In the genomic region with DNA sequence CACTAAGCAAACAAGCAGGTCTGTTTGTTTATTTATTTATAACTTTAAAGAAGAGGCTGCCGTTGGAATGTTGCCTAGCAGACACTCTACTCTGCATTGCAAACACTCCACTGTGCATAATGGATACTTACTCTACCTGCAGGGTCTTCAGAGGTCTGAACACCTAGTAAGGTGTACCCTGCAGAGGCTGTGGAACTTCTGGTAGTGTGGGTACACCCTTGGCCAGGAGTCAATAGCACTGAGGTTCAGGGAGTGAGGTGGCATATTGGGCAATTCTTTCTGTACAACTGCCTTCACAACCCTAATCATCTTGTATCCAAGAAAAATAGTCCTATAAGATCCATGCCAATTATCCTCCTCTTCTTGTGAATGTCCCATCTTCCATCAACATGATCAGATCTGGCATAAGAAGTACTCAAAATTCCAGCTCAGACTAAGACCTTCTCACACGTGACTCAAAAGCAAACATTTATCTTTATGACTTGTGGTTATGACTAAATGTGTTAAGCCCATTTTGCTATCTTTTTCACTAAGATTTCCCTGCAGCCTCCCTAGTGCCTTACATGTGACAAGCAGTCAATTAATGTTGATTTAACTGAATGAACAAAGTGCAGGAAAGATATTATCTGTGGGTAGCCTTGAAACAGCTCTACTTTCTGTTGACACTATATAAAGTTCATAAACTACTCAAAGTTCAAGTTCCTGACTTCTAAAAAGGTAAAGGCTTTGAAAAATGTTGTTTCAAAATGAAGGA, we compare ENCODE assay signal across 23 mouse cellular contexts.
A peak's percentile ranks its signal among the peaks of the same experiment; 100 is the strongest.
DNase-seq lines count a peak whose midpoint lies in the region; ATAC-seq lines count a peak whose summit lies in the region.
"Had no signal": no experiment of that assay in that cellular context is flagged by ENCODE, and none has a peak within 500 bp of the region (broad histone marks: within the 10 kb centered on the region; RNA-seq: fewer than 3 reads in every experiment).

No protein-coding gene starts in this region.

- no peak overlapping the region for H3K9ac ChIP-seq in embryonic facial prominence, embryonic 14.5 days (ENCODE audit: low read depth, low read length)
- H3K9ac ChIP-seq in intestine, embryonic 16.5 days (ENCODE audit: low read depth, low read length) = no peak overlapping the region
- no peak overlapping the region for H3K9ac ChIP-seq in stomach, embryonic 16.5 days (ENCODE audit: low read length)
- H3K9ac ChIP-seq: embryonic facial prominence, embryonic 12.5 days; forebrain, embryonic 13.5 days; forebrain, postnatal 0 days; heart, embryonic 15.5 days; hindbrain, embryonic 15.5 days had no signal

- H3K27me3 ChIP-seq in embryonic facial prominence, embryonic 14.5 days (replicated peaks; ENCODE audit: control insufficient read depth, insufficient read depth, low read length) = no peaks in the 10 kb centered on the region
- no peaks in the 10 kb centered on the region for H3K27me3 ChIP-seq in embryonic facial prominence, embryonic 10.5 days (replicated peaks; ENCODE audit: low read depth, poor library complexity, severe bottlenecking)
- H3K27me3 ChIP-seq in intestine, embryonic 16.5 days (replicated peaks; ENCODE audit: control insufficient read depth, insufficient read depth, low read length) = no peaks in the 10 kb centered on the region
- H3K27me3 ChIP-seq in stomach, embryonic 16.5 days (ENCODE audit: control insufficient read depth, insufficient read depth, low read length) = no peaks in the 10 kb centered on the region
- H3K27me3 ChIP-seq: embryonic facial prominence, embryonic 12.5 days; forebrain, embryonic 13.5 days; heart, embryonic 15.5 days; hindbrain, embryonic 15.5 days had no signal

- no peak overlapping the region for H3K27ac ChIP-seq in embryonic facial prominence, embryonic 14.5 days (replicated peaks; ENCODE audit: low read depth, low read length)
- H3K27ac ChIP-seq in embryonic facial prominence, embryonic 10.5 days (replicated peaks) = no peak overlapping the region
- H3K27ac ChIP-seq in intestine, embryonic 16.5 days (ENCODE audit: low read length) = no peak overlapping the region
- H3K27ac ChIP-seq in stomach, embryonic 16.5 days (ENCODE audit: low read length) = no peak overlapping the region
- H3K27ac ChIP-seq: embryonic facial prominence, embryonic 12.5 days; forebrain, embryonic 13.5 days; heart, adult 2 months; heart, embryonic 15.5 days; hindbrain, embryonic 15.5 days had no signal

- H3K36me3 ChIP-seq in embryonic facial prominence, embryonic 14.5 days (ENCODE audit: control insufficient read depth, insufficient read depth, low read length) = no peaks in the 10 kb centered on the region
- no peaks in the 10 kb centered on the region for H3K36me3 ChIP-seq in embryonic facial prominence, embryonic 10.5 days (replicated peaks)
- no peaks in the 10 kb centered on the region for H3K36me3 ChIP-seq in intestine, embryonic 16.5 days (ENCODE audit: control insufficient read depth, insufficient read depth, low read length)
- H3K36me3 ChIP-seq in stomach, embryonic 16.5 days (ENCODE audit: control insufficient read depth, insufficient read depth, low read length) = no peaks in the 10 kb centered on the region
- H3K36me3 ChIP-seq: embryonic facial prominence, embryonic 12.5 days; G1E; heart, embryonic 15.5 days had no signal

- DNase-seq in embryonic facial prominence, embryonic 14.5 days (ENCODE audit: low spot score) = peak; percentile 16
- DNase-seq in embryonic facial prominence, embryonic 10.5 days (ENCODE audit: low spot score) = no peak
- DNase-seq in fat pad, adult 2 months (ENCODE audit: extremely low read depth, low read depth, low spot score) = peak; percentile 74
- DNase-seq in heart, adult 11 months = no peak
- no peak for DNase-seq in lung, postnatal 25 days (ENCODE audit: low spot score)
- DNase-seq: adrenal gland, adult 8-10 months; adrenal gland, postnatal 36 days; B cell, adult 2 months; cerebellum, adult 8-10 months; cerebellum, postnatal 14 days; embryo, embryonic 11 days; forebrain, postnatal 0 days; gastrocnemius, postnatal 36 days; heart, adult 2 months had no signal

- no peak for ATAC-seq in embryonic facial prominence, embryonic 14.5 days (ENCODE audit: low read depth)
- peak; percentile 92 for ATAC-seq in intestine, embryonic 16.5 days
- peak; percentile 80; the same call in 1 of the 2 replicates for ATAC-seq in stomach, embryonic 16.5 days (ENCODE audit: insufficient read depth, low FRiP score)
- ATAC-seq: CD4-positive, CD25-positive, alpha-beta regulatory T cell, adult 4 months; forebrain, embryonic 13.5 days; forebrain, postnatal 0 days had no signal

- no peak overlapping the region for H3K4me3 ChIP-seq in embryonic facial prominence, embryonic 14.5 days (ENCODE audit: low read depth, low read length)
- no peak overlapping the region for H3K4me3 ChIP-seq in embryonic facial prominence, embryonic 10.5 days
- no peak overlapping the region for H3K4me3 ChIP-seq in intestine, embryonic 16.5 days (ENCODE audit: low read length)
- H3K4me3 ChIP-seq in stomach, embryonic 16.5 days (replicated peaks; ENCODE audit: low read length) = no peak overlapping the region
- H3K4me3 ChIP-seq: embryonic facial prominence, embryonic 12.5 days; forebrain, embryonic 13.5 days; heart, adult 2 months; heart, embryonic 15.5 days; hindbrain, embryonic 15.5 days had no signal

- WGBS in embryonic facial prominence, embryonic 14.5 days = 55% methylated on average over 2 of the region's 2 CpGs
- 70% methylated on average over 2 of the region's 2 CpGs for WGBS in embryonic facial prominence, embryonic 10.5 days
- WGBS in intestine, embryonic 16.5 days = 44% methylated on average over 2 of the region's 2 CpGs
- 31% methylated on average over 2 of the region's 2 CpGs for WGBS in stomach, embryonic 16.5 days

- H3K4me1 ChIP-seq in embryonic facial prominence, embryonic 14.5 days (ENCODE audit: control insufficient read depth, insufficient read depth, low read length) = no peaks in the 10 kb centered on the region
- no peaks in the 10 kb centered on the region for H3K4me1 ChIP-seq in embryonic facial prominence, embryonic 10.5 days
- H3K4me1 ChIP-seq in intestine, embryonic 16.5 days (ENCODE audit: control insufficient read depth, insufficient read depth, low read length) = peaks cover 3% of the 10 kb centered on the region
- no peaks in the 10 kb centered on the region for H3K4me1 ChIP-seq in stomach, embryonic 16.5 days (ENCODE audit: control insufficient read depth, insufficient read depth, low read length)
- H3K4me1 ChIP-seq: embryonic facial prominence, embryonic 12.5 days; heart, embryonic 15.5 days had no signal

- no peak overlapping the region for H3K4me2 ChIP-seq in embryonic facial prominence, embryonic 14.5 days (ENCODE audit: low read depth, low read length)
- H3K4me2 ChIP-seq in intestine, embryonic 16.5 days (ENCODE audit: low read depth, low read length) = no peak overlapping the region
- no peak overlapping the region for H3K4me2 ChIP-seq in stomach, embryonic 16.5 days (ENCODE audit: low read depth, low read length)
- H3K4me2 ChIP-seq: embryonic facial prominence, embryonic 12.5 days; forebrain, embryonic 13.5 days; heart, embryonic 11.5 days; heart, embryonic 15.5 days; hindbrain, embryonic 15.5 days had no signal

- H3K9me3 ChIP-seq in embryonic facial prominence, embryonic 14.5 days (ENCODE audit: control insufficient read depth, low read length) = no peaks in the 10 kb centered on the region
- no peaks in the 10 kb centered on the region for H3K9me3 ChIP-seq in embryonic facial prominence, embryonic 10.5 days
- H3K9me3 ChIP-seq in intestine, embryonic 16.5 days (ENCODE audit: control insufficient read depth, low read length) = no peaks in the 10 kb centered on the region
- no peaks in the 10 kb centered on the region for H3K9me3 ChIP-seq in stomach, embryonic 16.5 days (replicated peaks; ENCODE audit: control insufficient read depth, low read length)
- H3K9me3 ChIP-seq: embryonic facial prominence, embryonic 12.5 days; forebrain, embryonic 13.5 days; heart, embryonic 15.5 days; hindbrain, embryonic 15.5 days had no signal

Comparison
In these comparisons a context has a peak if more than half of its experiments do, and no peak if none do; other contexts are left out.
1. DNase-seq: peak in embryonic facial prominence, embryonic 14.5 days (single experiment) and fat pad, adult 2 months (single experiment); none in embryonic facial prominence, embryonic 10.5 days (single experiment), heart, adult 11 months (single experiment) and lung, postnatal 25 days (single experiment).